Mouse (Mus musculus) left cerebral cortex, postnatal 25 days (tissue): ENCODE results near the gene Ermap. TPM values are rescaled to one million over a fixed set of nuclear protein-coding genes. Genes with fewer than 3 reads are reported as not detected.
A peak's percentile ranks its signal among the peaks of the same experiment; 100 is the strongest.

ENCODE experiments used
- DNase-seq, 2 experiments: peaks; one replicate each; pipeline ENCODE4 v3.0.0; 2022; ENCODE audit warnings: low spot score in 2 of 2, mixed read lengths in 1 of 2
- intact Hi-C: fragments of 180-260 bp; cut with DNase I; formaldehyde crosslinking; loops from one replicate; pipeline ENCODE4 v1.15.1; 2025
- total RNA-seq, 2 experiments: library from RNA; stranded (reverse); gene quantifications; 2 replicates each; pipeline ENCODE4 v1.2.3; 2021

Gene Ermap
- total RNA-seq, 2 experiments from 2014 or later: 0.57 to 0.60 TPM

DNA sequence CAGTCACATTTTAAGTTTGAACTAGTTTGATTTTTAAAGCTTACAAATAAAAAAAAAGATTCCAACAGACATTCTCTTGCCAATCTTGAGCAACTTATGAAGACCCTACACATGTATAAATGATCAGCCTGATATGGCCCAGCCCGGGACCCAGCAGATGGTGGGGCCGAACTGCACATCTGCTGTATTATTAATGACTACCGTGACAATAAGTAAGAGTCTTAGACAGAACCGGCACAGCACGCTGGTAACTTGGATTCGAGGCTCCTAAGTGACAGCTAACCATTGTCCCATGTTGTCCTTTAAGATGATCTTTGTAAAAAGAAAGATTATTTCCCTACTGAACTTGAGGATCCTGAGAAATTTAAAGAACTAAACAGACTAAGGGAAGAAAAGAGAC, 419 bp downstream of the Ermap start:
- intact Hi-C loops: loop anchor here (10.0 kb wide), 1 partner anchor 545 kb away; no protein-coding TSS in a partner anchor
- no peak for DNase-seq

DNA sequence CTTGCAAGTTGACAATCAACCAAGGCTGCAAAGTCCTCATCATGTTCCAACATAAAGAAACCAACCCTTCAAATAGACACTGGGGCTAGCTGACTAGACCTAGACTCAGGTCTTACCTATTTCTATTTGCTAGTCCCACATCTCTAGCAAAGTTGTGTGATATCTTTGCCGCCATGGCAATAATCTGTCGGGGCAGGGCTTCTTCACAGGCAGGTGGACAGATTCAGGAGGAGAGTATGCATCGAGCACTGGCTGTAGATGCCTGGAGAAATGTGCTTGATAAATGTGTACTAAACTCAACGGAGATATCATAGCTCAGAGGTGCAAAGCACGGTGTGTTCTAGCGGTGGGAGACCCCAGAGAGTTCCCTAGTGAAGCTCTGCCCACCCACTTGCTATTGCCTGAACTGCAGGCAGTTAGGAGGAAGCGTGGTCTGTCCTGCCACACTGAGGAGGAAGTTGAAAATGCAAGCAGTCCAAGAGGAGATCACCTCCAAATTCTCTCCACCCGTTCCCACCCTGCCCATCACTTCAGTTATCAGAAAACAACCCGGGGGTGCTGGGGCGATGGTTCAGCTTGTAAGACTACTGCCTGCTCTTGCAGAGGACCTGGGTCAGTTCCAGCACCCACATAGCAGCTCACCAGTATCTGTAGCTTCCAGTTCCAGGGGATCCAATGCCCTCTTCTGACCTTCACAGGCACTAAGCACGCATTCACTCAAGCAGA, 1.6 kb downstream of the Ermap start:
- no peak for DNase-seq
- intact Hi-C loops: loop anchor here (10.0 kb wide), 1 partner anchor 543 kb away; no protein-coding TSS in a partner anchor

DNA sequence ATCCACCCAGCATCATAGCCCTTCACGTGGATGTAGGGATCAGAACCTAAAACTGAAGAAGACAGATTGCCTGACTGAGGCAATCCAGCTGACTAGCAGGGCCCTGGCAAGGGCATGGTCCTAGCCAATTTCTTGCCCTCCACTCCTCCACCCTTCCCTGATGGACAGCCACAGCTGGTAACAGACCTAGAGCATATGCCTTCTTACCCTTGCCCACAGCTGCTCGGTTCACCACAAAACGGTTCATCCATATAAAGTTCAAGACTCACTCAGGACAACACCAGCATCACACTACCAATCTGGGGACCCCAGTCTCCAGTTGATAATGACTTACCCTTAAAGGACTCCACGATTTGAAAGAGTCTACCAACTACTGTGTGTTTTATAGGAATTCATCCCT, 4.0 kb downstream of the Ermap start:
- DNase-seq: no peak
- intact Hi-C loops: loop anchor here (10.0 kb wide), 1 partner anchor 541 kb away; no protein-coding TSS in a partner anchor

DNA sequence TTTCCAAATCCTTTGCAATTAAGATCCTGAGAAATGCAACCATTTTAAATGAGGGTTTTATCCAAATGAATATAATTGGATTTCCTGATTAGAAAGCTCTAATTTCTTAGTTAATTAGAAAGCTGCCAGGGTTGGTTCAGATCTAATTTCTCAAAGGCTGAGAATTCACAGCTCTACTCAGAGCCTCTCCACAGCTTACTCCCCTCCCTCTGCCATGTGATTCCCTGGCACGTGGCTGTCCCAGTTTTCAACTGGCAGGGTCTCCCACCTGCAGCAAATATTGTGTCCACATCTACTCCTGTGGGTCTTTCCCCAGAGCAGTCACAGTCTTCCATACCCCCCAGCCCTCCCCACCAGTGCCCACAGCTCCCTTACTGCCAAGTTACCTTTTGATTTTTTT, 6.3 kb downstream of the Ermap start:
- intact Hi-C loops: loop anchor here (10.0 kb wide), 1 partner anchor 539 kb away; no protein-coding TSS in a partner anchor
- no peak for DNase-seq

DNA sequence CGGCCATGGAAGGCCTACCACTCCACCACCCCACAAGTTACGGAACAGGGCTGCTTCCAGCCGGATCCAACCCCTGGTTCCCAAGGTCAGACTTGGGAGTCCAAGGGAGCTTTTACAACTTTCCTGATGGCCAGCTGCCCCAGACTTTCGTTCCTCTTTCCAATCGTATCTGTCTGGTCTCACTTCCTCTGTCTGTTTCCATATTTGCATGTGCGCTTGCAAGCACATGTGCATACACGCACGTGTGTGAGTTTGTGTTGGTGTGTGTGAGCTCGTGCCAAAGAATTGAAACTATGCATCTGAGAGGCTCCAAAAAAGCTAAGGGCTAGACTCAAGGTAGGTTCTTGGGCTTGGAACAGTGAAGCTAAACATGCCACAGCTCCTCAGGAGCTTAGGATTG, 8.4 kb downstream of the Ermap start:
- intact Hi-C loops: loop anchor here (10.0 kb wide), 1 partner anchor 537 kb away; no protein-coding TSS in a partner anchor
- peak in 1 of 2 experiments; percentile 25 for DNase-seq

DNA sequence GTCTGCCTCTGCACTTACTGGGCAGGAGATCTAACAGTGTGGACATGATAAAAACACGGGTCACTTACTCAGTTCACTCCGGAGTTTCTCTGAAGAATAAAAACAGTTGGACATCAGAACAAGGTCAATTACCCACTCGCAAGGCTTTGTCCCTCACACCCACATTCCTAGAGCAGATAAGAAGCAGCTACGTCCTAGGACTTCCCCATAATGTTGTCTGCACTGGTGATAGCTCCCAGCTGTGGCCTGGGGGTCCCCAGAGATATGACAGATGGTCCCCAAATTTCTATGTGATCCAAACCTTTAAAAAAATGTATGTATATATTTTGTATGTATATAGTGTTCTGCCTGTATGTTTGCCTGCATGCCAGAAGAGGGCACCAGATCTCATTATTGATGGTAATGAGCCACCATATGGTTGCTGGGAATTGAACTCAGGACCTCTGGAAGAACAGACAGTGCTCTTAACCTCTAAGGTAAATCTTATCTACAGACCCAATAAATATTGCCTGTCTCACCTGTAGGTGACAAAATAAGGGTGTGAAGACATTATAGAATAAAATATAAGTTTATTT, 9.6 kb downstream of the Ermap start:
- DNase-seq: no peak
- intact Hi-C loops: loop anchor here (10.0 kb wide), 1 partner anchor 535 kb away; no protein-coding TSS in a partner anchor

DNA sequence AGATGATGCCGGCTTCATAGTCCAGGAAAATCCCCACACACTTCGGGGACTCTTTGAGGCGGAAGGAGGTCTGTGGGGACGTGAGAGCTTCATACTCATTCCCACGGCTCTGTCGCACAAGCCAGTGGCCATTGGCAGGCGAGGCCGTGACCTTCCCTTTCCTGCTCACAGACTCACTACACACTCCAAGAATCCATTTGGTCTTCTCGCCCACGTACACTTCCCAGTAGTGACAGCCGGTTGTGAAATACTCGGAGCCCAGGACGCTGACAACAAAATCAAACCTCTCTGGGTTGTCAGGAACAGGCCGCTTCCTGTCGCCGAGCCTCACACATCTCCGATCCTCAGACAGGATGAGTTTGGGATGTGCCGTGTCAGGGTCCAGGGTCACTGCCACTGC, 11.5 kb downstream of the Ermap start:
- no peak for DNase-seq
- intact Hi-C loops: no loop called here

DNA sequence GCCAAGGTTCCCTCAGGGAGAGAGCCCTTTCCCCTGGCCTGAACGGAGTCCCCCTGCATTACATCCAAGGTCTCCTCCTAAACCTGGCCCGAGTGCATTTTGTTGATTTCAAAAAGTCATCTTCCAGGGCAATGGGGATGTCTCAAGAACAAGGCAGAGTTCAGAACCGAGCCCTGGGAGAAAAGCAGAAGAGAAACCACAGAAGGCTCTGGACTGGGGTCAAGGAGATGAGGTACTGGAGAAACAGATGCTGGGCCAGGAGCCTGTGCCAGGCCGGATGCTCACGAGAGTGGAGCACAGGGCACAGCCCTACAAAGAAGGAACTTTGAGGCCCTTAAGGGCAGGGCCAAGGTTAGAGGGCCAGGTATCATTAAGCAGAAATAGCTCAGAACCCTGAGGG, 12.1 kb downstream of the Ermap start:
- no peak for DNase-seq
- intact Hi-C loops: no loop called here

DNA sequence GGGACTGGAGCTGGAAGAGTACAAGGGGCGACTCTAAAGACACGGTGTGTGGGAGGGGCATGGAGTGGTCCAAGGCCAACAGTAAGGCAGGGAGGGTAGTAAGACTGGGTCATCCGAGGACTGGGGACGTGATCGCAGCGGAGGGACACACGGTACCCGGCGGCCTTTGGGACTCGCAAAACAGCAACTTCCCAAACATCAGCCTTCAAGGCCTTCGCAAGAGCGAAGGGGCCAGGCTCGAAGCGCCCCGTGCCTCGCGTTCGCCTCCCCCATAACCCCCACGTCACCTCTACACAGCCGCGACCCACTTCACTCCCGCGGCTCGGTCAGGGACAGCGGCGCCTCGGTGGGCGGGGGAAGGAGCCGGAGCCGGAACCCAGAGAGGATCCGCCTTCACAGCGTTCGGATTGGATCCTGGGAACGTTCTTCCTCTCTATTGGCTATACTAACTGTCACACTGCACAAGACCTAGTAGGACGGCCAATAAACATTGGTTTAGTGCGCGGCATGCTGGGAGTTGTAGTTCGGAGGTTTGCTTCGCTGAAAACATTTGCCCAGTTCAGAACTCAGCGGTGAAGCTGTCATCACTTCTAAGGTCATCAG, 15.9 kb downstream of the Ermap start, which contains the start of gene Zfp691:
Zfp691 (minus strand) TSS at position 345 of the 603 bp plus-strand sequence.
- intact Hi-C loops: no loop called here
- peak; percentile 96 to 99 for DNase-seq

DNA sequence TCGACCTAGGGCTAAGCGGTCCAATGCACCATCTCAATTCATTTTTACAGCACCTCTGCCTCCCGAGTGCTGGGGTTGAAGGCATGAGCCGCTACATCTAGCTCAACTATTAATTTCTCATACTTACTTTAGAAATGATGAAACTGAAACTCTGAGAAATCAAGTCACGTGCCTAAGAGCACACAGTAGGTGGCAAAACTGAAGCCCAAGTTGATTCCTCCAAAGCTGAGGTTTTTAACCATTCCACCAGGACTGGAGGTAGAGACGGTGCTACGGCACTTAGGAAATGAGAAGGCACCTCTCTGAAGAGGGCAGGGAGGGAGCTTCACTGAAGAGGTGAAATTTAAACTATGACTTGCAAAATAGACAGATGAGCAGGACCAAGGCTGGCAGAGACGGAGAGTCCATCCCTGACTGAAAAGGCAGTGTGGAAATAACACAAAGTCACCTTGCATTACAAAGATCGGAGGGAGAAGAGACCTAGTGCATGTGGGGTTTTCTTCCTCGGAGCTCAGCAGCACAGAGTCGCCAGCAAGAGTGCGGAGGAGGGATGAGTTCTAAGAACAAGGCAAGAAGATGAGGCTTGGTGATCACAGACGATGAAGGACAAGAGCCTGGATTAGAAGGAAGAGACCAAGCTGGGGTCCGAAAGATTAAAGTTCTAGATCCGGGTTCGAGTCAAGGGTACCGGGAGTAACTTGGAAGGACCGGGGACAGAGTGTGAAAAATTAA, 16.7 kb downstream of the Ermap start:
- DNase-seq: peak in 1 of 2 experiments; percentile 55
- intact Hi-C loops: no loop called here

DNA sequence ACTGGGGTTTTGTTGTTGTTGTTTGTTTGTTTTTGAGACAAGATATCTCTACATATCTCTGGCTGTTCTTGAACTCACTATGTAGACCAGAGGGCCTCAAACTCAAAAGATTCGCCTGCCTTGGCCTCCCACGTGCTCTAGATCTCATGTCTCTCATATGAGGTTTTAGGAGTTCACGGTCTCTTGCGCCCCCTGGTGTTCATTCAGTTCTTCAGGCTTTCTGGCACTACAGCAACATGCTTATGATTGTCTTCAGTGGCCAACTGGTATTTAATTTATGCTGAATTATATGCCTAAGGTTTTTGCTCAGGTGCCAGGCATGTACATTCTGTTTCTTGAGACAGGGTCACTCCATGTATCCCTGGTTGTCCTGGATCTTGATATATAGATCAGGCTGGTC, 22.1 kb downstream of the Ermap start:
- DNase-seq: peak; percentile 84 to 89
- intact Hi-C loops: loop anchor here (1.0 to 5.0 kb wide), 2 partner anchors 35 to 162 kb away; no protein-coding TSS in a partner anchor

DNA sequence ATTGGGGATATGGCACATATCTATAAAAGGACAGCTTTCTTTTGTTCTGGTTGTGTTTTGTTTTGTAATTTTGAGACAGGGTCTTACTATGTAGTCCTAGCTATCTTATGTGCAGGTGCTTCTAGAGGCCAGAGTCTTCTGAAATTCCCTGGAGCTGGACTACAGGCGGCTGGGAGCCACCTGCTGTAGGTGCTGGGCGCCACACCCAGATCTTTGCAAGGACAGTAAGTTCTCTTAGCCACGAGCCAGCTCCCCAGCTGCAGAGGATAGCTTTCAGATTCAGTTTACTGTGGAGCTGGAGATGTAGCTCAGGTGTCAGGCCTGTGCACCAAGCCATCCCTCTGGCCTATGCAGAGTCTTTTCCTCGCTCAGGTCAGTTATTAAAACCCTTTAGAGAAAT, 22.7 kb downstream of the Ermap start:
- no peak for DNase-seq
- intact Hi-C loops: loop anchor here (1.0 to 5.0 kb wide), 2 partner anchors 35 to 162 kb away; no protein-coding TSS in a partner anchor

DNA sequence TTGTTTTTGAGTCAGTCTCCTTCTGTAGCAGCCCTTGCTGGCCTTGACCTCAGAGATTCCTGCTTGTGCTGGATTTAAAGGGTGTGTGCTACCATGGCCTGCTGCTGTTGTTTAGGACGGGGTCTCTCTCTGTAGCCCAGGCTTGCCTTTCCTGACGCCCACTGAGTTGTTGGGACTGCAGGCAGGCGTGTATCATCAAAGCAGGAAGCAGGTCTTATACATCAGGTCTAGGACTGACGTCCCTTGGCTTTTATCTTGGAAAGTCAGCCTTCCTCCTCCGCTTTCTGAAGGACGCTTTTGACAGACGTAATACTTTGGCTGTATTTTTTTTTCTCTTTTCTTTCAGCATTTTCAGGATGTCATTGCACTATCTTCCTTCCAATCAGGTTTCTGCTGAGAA, 23.9 kb downstream of the Ermap start:
- intact Hi-C loops: loop anchor here (5.0 kb wide), 1 partner anchor 36 kb away; no protein-coding TSS in a partner anchor
- DNase-seq: no peak

DNA sequence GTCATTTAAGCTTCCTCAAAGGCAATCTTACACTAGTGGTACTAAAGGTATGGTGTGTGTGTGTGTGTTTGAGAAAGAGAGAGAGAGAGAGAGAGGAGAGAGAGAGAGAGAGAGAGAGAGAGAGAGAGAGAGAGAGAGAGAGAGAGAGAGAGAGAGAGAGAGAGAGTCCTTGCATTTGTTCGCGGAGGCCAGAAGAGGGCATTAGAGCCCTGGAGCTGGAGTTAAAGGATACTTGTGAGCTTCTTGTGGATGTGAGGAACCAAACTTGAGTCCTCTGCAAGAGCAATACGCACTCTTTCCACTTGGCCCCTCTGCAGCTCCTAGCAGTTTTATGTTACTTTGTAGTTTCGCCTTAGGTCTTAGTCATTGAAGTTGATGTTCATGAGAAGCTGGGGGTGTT, 26.8 kb downstream of the Ermap start:
- no peak for DNase-seq
- intact Hi-C loops: no loop called here

DNA sequence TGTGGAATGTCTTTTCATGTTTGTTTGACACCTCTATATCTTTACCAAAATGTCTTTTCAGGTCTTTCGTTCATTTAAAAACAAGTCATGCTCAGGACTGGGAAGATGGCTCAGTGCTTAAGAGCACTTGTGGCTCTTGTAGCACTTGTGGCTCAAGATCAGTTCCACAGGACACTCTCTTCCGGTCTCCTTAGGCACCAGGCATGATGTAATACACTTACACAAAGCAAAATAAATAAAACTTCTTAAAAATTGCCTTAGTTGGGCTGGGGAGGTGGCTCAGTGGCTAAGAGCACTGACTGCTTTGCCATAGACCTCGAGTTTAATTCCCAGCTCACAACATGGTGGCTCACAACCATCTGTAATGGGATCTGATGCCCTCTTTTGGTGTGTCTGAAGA, 28.5 kb downstream of the Ermap start:
- intact Hi-C loops: no loop called here
- no peak for DNase-seq

DNA sequence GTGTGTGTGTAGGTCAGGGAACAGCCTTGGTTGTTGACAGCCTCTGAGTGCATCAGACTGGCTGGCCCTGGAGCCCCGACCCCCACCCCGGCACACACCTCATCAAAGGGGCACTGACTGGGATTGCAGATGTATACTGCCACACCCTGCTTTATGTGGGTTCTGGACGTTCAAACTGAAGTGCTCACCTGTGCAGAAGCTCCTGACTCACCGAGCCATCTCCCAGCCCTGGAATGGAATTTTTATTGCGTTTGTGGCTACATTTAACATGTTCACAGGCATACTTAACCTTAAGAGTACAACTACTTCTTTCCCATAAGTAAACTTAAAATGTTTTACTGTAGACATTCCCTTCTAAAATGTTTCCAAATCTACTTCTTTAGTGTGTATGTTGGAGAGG, 31.9 kb downstream of the Ermap start:
- no peak for DNase-seq
- intact Hi-C loops: no loop called here

DNA sequence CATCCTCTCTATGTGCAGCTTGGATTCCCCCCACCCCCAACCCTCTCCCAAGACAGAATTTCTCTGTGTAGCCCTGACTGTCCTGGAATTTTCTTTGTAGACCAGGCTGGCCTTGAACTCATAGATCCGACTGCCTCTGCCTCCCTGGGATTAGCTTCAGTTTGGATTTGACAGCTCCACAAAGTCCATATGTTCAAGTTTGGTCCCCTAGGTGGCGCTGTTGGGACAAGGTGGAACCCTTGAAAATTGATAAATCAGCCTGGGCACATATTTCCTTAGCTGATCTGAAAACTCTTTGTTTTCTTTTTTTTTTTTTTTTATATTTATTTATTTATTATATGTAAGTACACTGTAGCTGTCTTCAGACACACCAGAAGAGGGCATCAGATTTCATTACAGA, 32.6 kb downstream of the Ermap start:
- intact Hi-C loops: no loop called here
- peak in 1 of 2 experiments; percentile 38 for DNase-seq

DNA sequence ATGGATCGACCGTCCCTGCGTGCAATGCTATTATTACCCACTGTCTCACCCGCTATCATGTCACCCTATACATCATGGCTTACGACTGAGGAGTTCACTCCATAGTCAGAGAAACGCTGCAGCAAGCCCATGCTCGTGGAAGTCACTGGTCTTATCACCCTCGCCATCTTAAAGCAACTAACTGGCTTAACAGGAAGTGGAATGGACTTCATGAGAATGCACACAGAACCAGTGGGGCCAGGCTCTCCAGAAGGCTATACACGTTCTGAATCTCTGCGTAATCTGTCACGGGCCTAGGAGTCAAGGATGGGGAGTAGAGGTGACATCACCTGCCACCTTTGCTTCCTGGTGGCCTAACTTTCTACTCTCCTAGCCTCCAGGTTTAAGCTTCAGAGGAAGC, 41.1 kb downstream of the Ermap start:
- no peak for DNase-seq
- intact Hi-C loops: no loop called here

DNA sequence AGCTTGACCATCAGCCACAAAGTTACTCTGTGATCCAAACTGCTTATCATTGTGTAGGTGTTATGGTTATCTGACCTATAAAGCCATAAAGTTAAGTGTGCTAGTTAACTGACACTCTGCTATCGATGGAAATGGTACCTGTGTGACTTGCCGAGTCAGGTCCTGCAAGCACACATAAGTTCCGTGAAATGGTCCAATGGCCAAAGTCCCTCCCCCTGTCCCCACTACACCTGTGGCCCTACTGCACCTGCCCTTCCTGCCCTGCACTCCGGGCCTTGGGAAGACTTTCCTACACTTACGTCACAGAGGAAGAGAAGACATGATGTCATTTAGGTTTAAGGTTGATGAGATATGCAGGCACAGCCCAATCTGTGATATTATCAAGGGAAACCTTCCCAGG, 42.5 kb downstream of the Ermap start:
- intact Hi-C loops: no loop called here
- DNase-seq: no peak

DNA sequence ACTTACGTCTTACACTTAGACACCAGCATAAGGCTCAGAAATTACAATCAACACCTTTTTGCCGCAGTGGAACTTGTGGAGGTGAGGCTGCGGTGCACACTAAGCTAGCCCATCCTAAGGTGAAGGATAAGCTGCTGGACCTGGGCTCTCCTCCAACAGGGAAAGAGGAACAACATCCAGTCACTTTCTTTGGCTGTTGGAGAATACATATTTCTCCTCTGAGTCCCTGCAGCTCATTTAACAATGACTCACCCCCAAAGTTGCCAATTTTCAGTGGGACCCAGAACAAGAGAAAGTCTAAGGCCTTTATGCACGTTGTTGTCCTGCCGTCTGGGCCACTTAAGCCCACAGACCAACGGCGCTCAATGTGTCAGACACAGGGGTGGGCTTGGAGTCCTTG, 43.0 kb downstream of the Ermap start:
- DNase-seq: no peak
- intact Hi-C loops: no loop called here
